Mouse (Mus musculus) left cerebral cortex, adult 2 months (tissue): ENCODE results near the gene Pcsk5. TPM values are rescaled to one million over a fixed set of nuclear protein-coding genes. Genes with fewer than 3 reads are reported as not detected.

Experiments used
- DNase-seq, 2 experiments: peaks; one replicate each; pipeline ENCODE4 v3.0.0; 2021 to 2022; ENCODE audit warnings: low spot score in 2 of 2, mixed read lengths in 1 of 2; ENCODE audit errors: extremely low spot score in 1 of 2
- H3K27ac ChIP-seq: fragments of 200-600 bp; 2 replicates; pipeline ENCODE4 v1.8.1; 2022
- H3K4me3 ChIP-seq: fragments of 200-600 bp; 2 replicates; pipeline ENCODE4 v1.8.1; 2022
- CTCF ChIP-seq: fragments of 200-600 bp; IDR thresholded peaks from 2 replicates; pipeline ENCODE4 v1.8.1; 2022; ENCODE audit warnings: antibody characterized with exemption, mild to moderate bottlenecking, moderate library complexity
- intact Hi-C: fragments of 180-260 bp; cut with DNase I; formaldehyde crosslinking; loops from one replicate; pipeline ENCODE4 v1.15.1; 2025
- total RNA-seq, 2 experiments: library from RNA; stranded (reverse); gene quantifications; 2 replicates each; pipeline ENCODE4 v1.2.3; 2021

Gene Pcsk5
- total RNA-seq, 2 experiments from 2014 or later = 11.2 to 12.3 TPM

GRCm38 (mm10) chr19:17553396-17554100 lies 283.9 kb downstream of the Pcsk5 start:
- no peak for TF ChIP-seq CTCF
- H3K4me3 ChIP-seq = no peak overlapping the region
- no peak for DNase-seq
- no peak overlapping the region for H3K27ac ChIP-seq
- intact Hi-C loops = no loop called here

DNA sequence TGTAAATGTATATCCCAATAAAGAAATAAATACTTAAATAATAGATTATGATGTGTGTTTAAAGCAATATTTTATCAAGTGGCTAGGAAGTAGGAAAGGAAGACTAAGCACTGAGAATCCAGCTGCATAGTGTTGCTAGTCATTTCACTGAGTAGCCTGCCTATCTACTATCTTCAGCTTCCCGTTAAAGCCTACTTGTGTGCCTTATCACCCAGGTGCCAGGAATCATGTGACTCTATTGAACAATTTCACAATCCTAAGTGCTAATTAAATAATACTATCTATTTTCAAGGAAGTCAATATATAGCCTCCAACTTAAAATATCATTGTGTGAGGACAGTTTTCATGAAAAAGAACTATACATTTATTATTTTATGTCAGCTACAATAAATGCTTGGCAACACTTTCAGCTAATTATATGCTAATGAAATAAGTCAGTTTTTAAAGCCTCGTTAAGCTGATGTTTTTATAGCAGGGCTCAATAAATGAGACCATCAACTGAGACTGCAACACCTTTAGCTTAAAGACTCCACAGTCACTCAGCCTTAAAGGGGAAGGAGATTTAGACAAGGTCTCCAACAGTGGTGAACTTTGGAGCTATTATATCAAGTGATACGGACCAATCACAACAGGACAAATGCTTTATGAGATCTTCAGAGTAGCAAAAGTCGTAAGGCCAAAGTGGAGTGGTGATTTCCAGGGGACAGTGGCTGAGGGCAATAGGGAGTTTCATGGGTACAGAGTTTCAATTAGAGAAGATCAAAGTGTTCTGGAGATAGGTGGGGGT lies 308.5 kb downstream of the Pcsk5 start:
- Histone ChIP-seq H3K4me3 (no peak overlapping the region), H3K27ac (no peak overlapping the region)
- DNase-seq = no peak
- TF ChIP-seq CTCF = no peak
- intact Hi-C loops = loop anchor here (5.0 kb wide), 1 partner anchor 302 kb away; no protein-coding TSS in a partner anchor

GRCm38 (mm10) chr19:17525558-17525957 lies 311.9 kb downstream of the Pcsk5 start:
- DNase-seq = no peak
- TF ChIP-seq CTCF = no peak
- Histone ChIP-seq H3K27ac (no peak overlapping the region), H3K4me3 (no peak overlapping the region)
- intact Hi-C loops = loop anchor here (5.0 kb wide), 1 partner anchor 298 kb away; no protein-coding TSS in a partner anchor

DNA sequence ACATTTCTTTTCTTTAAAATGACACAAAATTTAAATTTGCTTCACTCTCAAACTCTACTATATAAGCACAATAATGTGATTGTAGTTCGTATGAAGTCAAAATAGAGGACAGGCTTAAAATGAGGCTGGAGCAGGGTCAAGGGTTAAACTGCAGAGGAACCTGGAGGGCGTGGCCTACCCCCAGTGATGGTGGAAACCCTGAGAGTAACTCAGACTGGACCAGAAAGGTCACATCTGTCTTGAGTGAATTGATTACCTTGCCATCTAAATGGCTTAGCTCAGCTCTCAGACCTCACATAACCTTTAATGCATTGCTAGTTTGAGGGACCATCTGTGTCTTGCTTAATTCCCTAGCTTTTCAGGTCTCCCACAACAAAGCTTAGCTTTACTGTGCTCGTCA lies 323.0 kb downstream of the Pcsk5 start:
- intact Hi-C loops = no loop called here
- DNase-seq = no peak
- Histone ChIP-seq H3K27ac (no peak overlapping the region), H3K4me3 (no peak overlapping the region)
- TF ChIP-seq CTCF = no peak

DNA sequence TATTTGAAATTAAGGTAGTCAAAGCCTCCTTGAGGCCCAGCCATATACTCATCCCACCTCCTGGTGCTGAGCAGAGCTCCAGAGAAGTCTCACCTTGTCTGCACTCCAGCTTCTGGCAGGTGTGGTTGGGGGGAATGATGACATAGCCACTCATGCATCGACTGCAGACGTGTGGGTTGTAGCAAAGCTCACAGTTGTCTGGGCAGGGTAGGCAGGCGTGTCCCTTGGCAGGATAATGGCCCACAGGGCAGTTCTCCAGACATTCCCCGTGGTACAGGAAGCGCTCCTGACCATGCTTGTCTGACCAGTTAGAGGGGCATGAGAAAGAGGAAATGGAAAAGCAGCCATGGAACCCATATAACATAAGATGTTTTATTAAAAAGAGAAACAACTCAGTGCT lies 326.1 kb downstream of the Pcsk5 start:
- Histone ChIP-seq H3K4me3 (no peak overlapping the region), H3K27ac (no peak overlapping the region)
- no peak for DNase-seq
- no peak for TF ChIP-seq CTCF
- intact Hi-C loops = no loop called here

- intact Hi-C loops = no loop called here
- Histone ChIP-seq H3K27ac (no peak overlapping the region), H3K4me3 (no peak overlapping the region)
- TF ChIP-seq CTCF = no peak
- no peak for DNase-seq
These were observed 333.2 kb downstream of the Pcsk5 start for GRCm38 (mm10) chr19:17504212-17504611.

DNA sequence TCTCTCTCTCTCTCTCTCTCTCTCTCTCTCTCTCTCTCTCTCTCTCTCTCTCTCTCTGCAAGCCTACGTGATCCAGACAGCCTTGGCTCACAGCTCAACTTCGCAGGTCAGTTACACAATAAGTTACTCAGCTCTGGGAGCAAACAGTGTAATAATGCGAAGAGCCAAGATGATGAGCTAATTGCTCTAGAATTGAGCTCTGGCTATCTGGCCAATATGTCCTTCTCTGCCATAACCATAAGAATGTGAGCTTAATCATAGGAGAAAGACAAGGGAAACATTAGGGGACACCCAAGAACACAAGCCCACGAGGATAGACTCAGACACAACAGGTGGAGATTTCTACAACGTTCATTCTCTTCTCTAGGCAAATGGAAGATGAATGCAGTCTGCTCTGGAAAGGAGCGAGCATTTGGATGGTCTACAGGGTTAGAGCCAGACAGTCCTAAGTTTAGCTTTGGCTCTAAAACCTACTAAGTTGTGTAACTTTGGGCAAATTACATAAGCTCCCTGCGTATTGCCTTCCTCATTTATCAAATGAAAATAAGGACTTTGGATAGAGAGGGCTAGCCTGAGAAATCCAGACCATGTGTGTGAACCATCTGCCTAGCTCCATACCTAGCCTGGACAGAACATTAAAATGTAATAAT lies 338.7 kb downstream of the Pcsk5 start:
- DNase-seq = no peak
- no peak overlapping the region for H3K4me3 ChIP-seq
- H3K27ac ChIP-seq = no peak overlapping the region
- no peak for TF ChIP-seq CTCF
- intact Hi-C loops = no loop called here

DNA sequence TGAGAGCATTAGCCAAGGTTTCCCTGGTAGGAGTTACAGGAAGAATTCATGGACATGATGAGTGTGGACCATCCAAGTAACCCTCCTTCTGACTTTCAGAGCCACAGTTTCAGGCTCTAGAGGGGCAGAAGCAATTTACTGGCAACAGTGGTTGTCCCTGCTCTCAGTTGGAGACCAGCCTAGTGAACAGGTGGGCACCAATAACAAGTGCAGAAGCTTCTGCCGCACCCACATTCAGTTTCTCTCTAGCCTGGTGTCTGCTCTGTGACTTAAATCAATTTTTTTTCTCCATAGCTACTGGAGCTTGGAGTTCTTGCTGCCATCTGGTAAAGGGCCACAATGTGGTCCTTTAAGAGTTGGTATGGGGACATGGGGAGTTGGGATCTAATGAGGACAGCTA lies 341.3 kb downstream of the Pcsk5 start:
- Histone ChIP-seq H3K4me3 (no peak overlapping the region), H3K27ac (no peak overlapping the region)
- intact Hi-C loops = no loop called here
- TF ChIP-seq CTCF = no peak
- DNase-seq = no peak

- intact Hi-C loops = no loop called here
- no peak for TF ChIP-seq CTCF
- H3K4me3 ChIP-seq = no peak overlapping the region
- no peak overlapping the region for H3K27ac ChIP-seq
- DNase-seq = no peak
These were observed 345.4 kb downstream of the Pcsk5 start for GRCm38 (mm10) chr19:17491822-17492544.

DNA sequence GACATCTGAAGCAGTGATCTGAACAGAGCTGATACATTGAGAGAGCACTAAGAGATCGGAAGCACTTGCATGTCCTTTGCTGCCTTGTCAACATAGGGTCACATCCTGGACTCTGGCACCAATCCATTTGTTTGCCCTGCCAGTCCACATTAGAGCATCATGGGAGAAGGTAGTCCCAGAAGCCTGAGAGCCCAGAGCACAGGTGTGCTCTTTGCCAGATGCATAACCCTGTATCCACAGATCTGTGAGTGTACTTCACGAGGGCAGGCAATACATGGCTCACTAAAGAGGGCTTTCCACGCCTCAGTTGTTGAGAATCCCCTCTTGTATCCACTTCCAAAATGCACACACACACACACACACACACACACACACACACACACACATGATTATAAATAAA lies 346.1 kb downstream of the Pcsk5 start:
- no peak overlapping the region for H3K4me3 ChIP-seq
- no peak for TF ChIP-seq CTCF
- intact Hi-C loops = no loop called here

GRCm38 (mm10) chr19:17489866-17490141 lies 347.6 kb downstream of the Pcsk5 start:
- intact Hi-C loops = no loop called here
- Histone ChIP-seq H3K27ac (no peak overlapping the region), H3K4me3 (no peak overlapping the region)
- no peak for DNase-seq
- TF ChIP-seq CTCF = no peak

More for the DNA sequence above, 346.1 kb downstream of the Pcsk5 start:
- no peak overlapping the region for H3K27ac ChIP-seq
- DNase-seq = no peak
